Comparison of ENCODE assay signal across 10 mouse cellular contexts in genomic region chr3:139152654-139153053, GRCm38 (mm10). TPM values are rescaled to one million over a fixed set of nuclear protein-coding genes. Genes with fewer than 3 reads are reported as not detected.
DNase-seq lines count a peak whose midpoint lies in the region; ATAC-seq and TF ChIP-seq lines count a peak whose summit lies in the region.
"Had no signal": no experiment of that assay in that cellular context is flagged by ENCODE, and none has a peak within 500 bp of the region (broad histone marks: within the 10 kb centered on the region; RNA-seq: fewer than 3 reads in every experiment).

No protein-coding gene starts in this region.

- H3K9me3 ChIP-seq in hindbrain, embryonic 14.5 days (ENCODE audit: control insufficient read depth, low read length): no peaks in the 10 kb centered on the region
- H3K9me3 ChIP-seq in hindbrain, embryonic 12.5 days (replicated peaks): no peaks in the 10 kb centered on the region
- H3K9me3 ChIP-seq in midbrain, postnatal 0 days (ENCODE audit: low read length): no peaks in the 10 kb centered on the region
- H3K9me3 ChIP-seq in midbrain, embryonic 16.5 days (replicated peaks; ENCODE audit: control insufficient read depth, low read length, poor library complexity, severe bottlenecking): no peaks in the 10 kb centered on the region

- ATAC-seq in hindbrain, embryonic 14.5 days (ENCODE audit: low FRiP score): 0 out of 2 replicates have a peak, but pooled peaks have one; percentile 34
- ATAC-seq in hindbrain, embryonic 12.5 days (ENCODE audit: low FRiP score): no peak
- no peak for ATAC-seq in midbrain, postnatal 0 days (ENCODE audit: low FRiP score)
- ATAC-seq in midbrain, embryonic 16.5 days: no peak
- ATAC-seq in neutrophil, adult 5-6 weeks (ENCODE audit: extremely low read depth, insufficient number of reproducible peaks, low FRiP score, poor library complexity, severe bottlenecking): peak; percentile 23; the same call in 1 of the 2 replicates

- H3K4me1 ChIP-seq in hindbrain, embryonic 14.5 days (replicated peaks; ENCODE audit: control insufficient read depth, insufficient read depth, low read length): no peaks in the 10 kb centered on the region
- no peaks in the 10 kb centered on the region for H3K4me1 ChIP-seq in hindbrain, embryonic 12.5 days
- no peaks in the 10 kb centered on the region for H3K4me1 ChIP-seq in midbrain, postnatal 0 days (ENCODE audit: insufficient read depth, low read length)
- no peaks in the 10 kb centered on the region for H3K4me1 ChIP-seq in midbrain, embryonic 16.5 days (ENCODE audit: control insufficient read depth, insufficient read depth, low read length)

- no peak overlapping the region for H3K9ac ChIP-seq in hindbrain, embryonic 14.5 days
- H3K9ac ChIP-seq in hindbrain, embryonic 12.5 days: no peak overlapping the region
- no peak overlapping the region for H3K9ac ChIP-seq in midbrain, postnatal 0 days (replicated peaks; ENCODE audit: low read length, poor library complexity, severe bottlenecking)
- no peak overlapping the region for H3K9ac ChIP-seq in midbrain, embryonic 16.5 days (ENCODE audit: low read depth, low read length)

- DNase-seq in hindbrain, embryonic 14.5 days (ENCODE audit: low spot score): no peak
- DNase-seq in midbrain, postnatal 0 days (ENCODE audit: low spot score): no peak
- DNase-seq in cerebellum, adult 11-12 months: peak; percentile 4
- DNase-seq in right cerebral cortex, adult 2 months (ENCODE audit: low spot score in 2 of 2): no peak
- DNase-seq in urinary bladder, postnatal 36 days (ENCODE audit: low spot score in 2 of 2): no peak
- DNase-seq: layer of hippocampus, postnatal 36 days had no signal

- peak; percentile 29; the same call in 1 of the 2 replicates for TF ChIP-seq CTCF in midbrain, postnatal 0 days (IDR thresholded peaks at IDR 0.05)

- H3K4me2 ChIP-seq in hindbrain, embryonic 14.5 days (replicated peaks): no peak overlapping the region
- no peak overlapping the region for H3K4me2 ChIP-seq in hindbrain, embryonic 12.5 days (replicated peaks)
- H3K4me2 ChIP-seq in midbrain, postnatal 0 days (ENCODE audit: low read depth, low read length, poor library complexity, severe bottlenecking): no peak overlapping the region
- no peak overlapping the region for H3K4me2 ChIP-seq in midbrain, embryonic 16.5 days (ENCODE audit: low read length)

- WGBS in hindbrain, embryonic 14.5 days: 75% methylated on average over 3 of the region's 3 CpGs
- WGBS in hindbrain, embryonic 12.5 days: 61% methylated on average over 3 of the region's 3 CpGs
- WGBS in midbrain, postnatal 0 days: 79% methylated on average over 3 of the region's 3 CpGs
- WGBS in midbrain, embryonic 16.5 days: 67% methylated on average over 3 of the region's 3 CpGs

- no peak overlapping the region for H3K27ac ChIP-seq in hindbrain, embryonic 14.5 days
- H3K27ac ChIP-seq in hindbrain, embryonic 12.5 days: no peak overlapping the region
- no peak overlapping the region for H3K27ac ChIP-seq in midbrain, postnatal 0 days (ENCODE audit: low read depth, low read length)
- H3K27ac ChIP-seq in midbrain, embryonic 16.5 days (ENCODE audit: low read length): no peak overlapping the region
- H3K27ac ChIP-seq: macrophage had no signal

- H3K4me3 ChIP-seq in hindbrain, embryonic 14.5 days (replicated peaks; ENCODE audit: low read length): no peak overlapping the region
- no peak overlapping the region for H3K4me3 ChIP-seq in hindbrain, embryonic 12.5 days
- H3K4me3 ChIP-seq in midbrain, postnatal 0 days (ENCODE audit: low read depth, low read length): no peak overlapping the region
- no peak overlapping the region for H3K4me3 ChIP-seq in midbrain, embryonic 16.5 days (ENCODE audit: low read depth, low read length)

- no peaks in the 10 kb centered on the region for H3K36me3 ChIP-seq in hindbrain, embryonic 14.5 days (replicated peaks; ENCODE audit: control insufficient read depth, insufficient read depth)
- no peaks in the 10 kb centered on the region for H3K36me3 ChIP-seq in hindbrain, embryonic 12.5 days
- no peaks in the 10 kb centered on the region for H3K36me3 ChIP-seq in midbrain, postnatal 0 days (ENCODE audit: insufficient read depth, low read length)
- no peaks in the 10 kb centered on the region for H3K36me3 ChIP-seq in midbrain, embryonic 16.5 days (ENCODE audit: control insufficient read depth, insufficient read depth, low read length)

- H3K27me3 ChIP-seq in hindbrain, embryonic 14.5 days (ENCODE audit: control insufficient read depth, insufficient read depth, low read length): no peaks in the 10 kb centered on the region
- H3K27me3 ChIP-seq in hindbrain, embryonic 12.5 days: no peaks in the 10 kb centered on the region
- H3K27me3 ChIP-seq in midbrain, postnatal 0 days (ENCODE audit: insufficient read depth, low read length): no peaks in the 10 kb centered on the region
- no peaks in the 10 kb centered on the region for H3K27me3 ChIP-seq in midbrain, embryonic 16.5 days (ENCODE audit: control insufficient read depth, insufficient read depth, low read depth, low read length)

RNA-seq across cellular contexts. Expression of gene Stpg2, which starts 52.8 kb away (rescaled TPM):
- 0.09 TPM in 1 of 2 replicates, not detected in the other for polyA plus RNA-seq in hindbrain, embryonic 14.5 days (2014; fragmentation: Nextera tagmentation; extraction: Ambion mirVana)
- 0.22 TPM in 1 of 2 replicates, not detected in the other for polyA plus RNA-seq in hindbrain, embryonic 12.5 days (2016; fragmentation: Nextera tagmentation; extraction: Ambion mirVana)
- total RNA-seq in midbrain, postnatal 0 days (2014; rRNA removed): not detected in 2 replicates
- 0.16 TPM in 1 of 2 replicates, not detected in the other for polyA plus RNA-seq in midbrain, postnatal 0 days (2015; fragmentation: Nextera tagmentation; extraction: Ambion mirVana)
- polyA plus RNA-seq in midbrain, embryonic 16.5 days (2015; fragmentation: Nextera tagmentation; extraction: Ambion mirVana): 0.09 TPM in 1 of 2 replicates, not detected in the other
- 0.23 TPM in 1 of 2 replicates, not detected in the other for total RNA-seq in neutrophil, adult 5-6 weeks (2017)
- polyA plus RNA-seq: macrophage had no signal

Comparison
In these comparisons a context has a peak if more than half of its experiments do, and no peak if none do; other contexts are left out.
1. ATAC-seq: peak in hindbrain, embryonic 14.5 days (single experiment) and neutrophil, adult 5-6 weeks (single experiment); none in hindbrain, embryonic 12.5 days (single experiment), midbrain, postnatal 0 days (single experiment) and midbrain, embryonic 16.5 days (single experiment).